Mouse (Mus musculus) ES-E14 (cell line): ENCODE results near the gene Cers6. TPM values are rescaled to one million over a fixed set of nuclear protein-coding genes. Genes with fewer than 3 reads are reported as not detected.

Experiments
- DNase-seq: peaks from one replicate; pipeline ENCODE4 v3.0.0-alpha.2; 2013; ENCODE audit warnings: low read depth, low spot score
- H3K27ac ChIP-seq: 2 replicates; pipeline ENCODE4 v1.5.1; 2012; ENCODE audit warnings: low read depth, mild to moderate bottlenecking, low read length, moderate library complexity, mixed read lengths; ENCODE audit not compliant: poor library complexity, insufficient read depth, severe bottlenecking
- H3K36me3 ChIP-seq: 2 replicates; pipeline ENCODE4 v1.6.1; 2012; ENCODE audit warnings: mild to moderate bottlenecking, low read length, moderate library complexity, mixed read lengths; ENCODE audit not compliant: control insufficient read depth, poor library complexity, insufficient read depth, severe bottlenecking
- H3K4me1 ChIP-seq, 2 experiments: fragments of 150-350 bp in 1 of 2; sonication (generic) in 1 of 2; 2 replicates each; pipeline ENCODE4 v1.6.1; 2012; ENCODE audit warnings: low read length in 2 of 2, mild to moderate bottlenecking in 1 of 2, mixed read lengths in 1 of 2; ENCODE audit not compliant: control insufficient read depth in 2 of 2, insufficient read depth in 2 of 2, poor library complexity in 1 of 2
- H3K4me3 ChIP-seq, 2 experiments: fragments of 150-350 bp in 1 of 2; sonication (generic) in 1 of 2; 2 replicates each; pipeline ENCODE4 v1.5.1; 2012; ENCODE audit warnings: low read length in 2 of 2, low read depth in 1 of 2, mild to moderate bottlenecking in 1 of 2, mixed read lengths in 1 of 2; ENCODE audit not compliant: insufficient read depth in 1 of 2, poor library complexity in 1 of 2, severe bottlenecking in 1 of 2
- H3K9ac ChIP-seq: 2 replicates; pipeline ENCODE4 v1.6.1; 2012; ENCODE audit warnings: low read depth, mild to moderate bottlenecking, low read length, mixed read lengths; ENCODE audit not compliant: poor library complexity, insufficient read depth, severe bottlenecking
- H3K9me3 ChIP-seq: fragments of 150-350 bp; sonication (generic); 2 replicates; pipeline ENCODE4 v1.6.1; 2012; ENCODE audit warnings: low read depth, mild to moderate bottlenecking, low read length; ENCODE audit not compliant: control insufficient read depth, insufficient read depth
- CHD2 ChIP-seq: IDR thresholded peaks from 2 replicates; pipeline ENCODE4 v1.6.1; 2014; ENCODE audit warnings: mild to moderate bottlenecking, low read depth, low read length, inconsistent platforms
- HCFC1 ChIP-seq: IDR thresholded peaks from 2 replicates; pipeline ENCODE4 v1.6.1; 2012; ENCODE audit warnings: low read length, inconsistent platforms, borderline replicate concordance; ENCODE audit not compliant: insufficient read depth
- MAFK ChIP-seq: IDR thresholded peaks from 2 replicates; pipeline ENCODE4 v1.6.1; 2014; ENCODE audit warnings: mild to moderate bottlenecking, low read depth, low read length, inconsistent platforms; ENCODE audit not compliant: insufficient read depth
- ZC3H11A ChIP-seq: IDR thresholded peaks from 2 replicates; pipeline ENCODE4 v1.6.1; 2012; ENCODE audit warnings: low read depth, mild to moderate bottlenecking, inconsistent platforms, low read length, borderline replicate concordance
- ZNF384 ChIP-seq: IDR thresholded peaks from 2 replicates; pipeline ENCODE4 v1.6.1; 2012; ENCODE audit warnings: low read depth, low read length, inconsistent platforms
- in situ Hi-C, 2 experiments: fragments of 600-800 bp; cut with MboI; formaldehyde crosslinking; loops; one replicate each; pipeline ENCODE4 v1.15.1; 2025; ENCODE audit warnings: low sequenced_read_pairs in 2 of 2, inconsistent platforms in 1 of 2; ENCODE audit not compliant: unreplicated experiment in 2 of 2
- total RNA-seq: library from RNA; depleted of rRNA; stranded (reverse); fragments of 300-350 nt; gene quantifications from 2 replicates; pipeline ENCODE4 v1.2.3, GENCODE M21; 2012

The Cers6 gene
- total RNA-seq, 1 experiment, result 33.6 TPM

- Histone ChIP-seq H3K9ac (no peak overlapping the region), H3K9me3 (no peaks in the 10 kb centered on the region), H3K36me3 (no peaks in the 10 kb centered on the region), H3K4me1 (peaks cover 2% of the 10 kb centered on the region in 2 experiments; a peak in 2 of 4 replicates), H3K4me3 (no peak overlapping the region), H3K27ac (no peak overlapping the region)
- no peak for TF ChIP-seq ZC3H11A
- no peak for TF ChIP-seq HCFC1
- TF ChIP-seq CHD2, result no peak
- no peak for TF ChIP-seq MAFK
- no peak for TF ChIP-seq ZNF384
- DNase-seq, result peak; percentile 12
- in situ Hi-C loops, result no loop called here
These were observed 106.8 kb downstream of the Cers6 start for GRCm38 (mm10) chr2:68968028-68968427.

GRCm38 (mm10) chr2:68971840-68972239, 110.6 kb downstream of the Cers6 start:
- no peaks in the 10 kb centered on the region for H3K36me3 ChIP-seq
- H3K27ac ChIP-seq, result no peak overlapping the region
- H3K9ac ChIP-seq, result no peak overlapping the region
- no peak overlapping the region for H3K4me3 ChIP-seq
- in situ Hi-C loops, result no loop called here
- DNase-seq, result no peak
- no peaks in the 10 kb centered on the region for H3K9me3 ChIP-seq
- H3K4me1 ChIP-seq, result peaks cover 2% of the 10 kb centered on the region in 2 experiments; a peak in 2 of 4 replicates
- TF ChIP-seq HCFC1 (no peak), CHD2 (no peak), MAFK (no peak), ZNF384 (no peak), ZC3H11A (no peak)

- Histone ChIP-seq H3K4me1 (peaks cover 0 to 2% of the 10 kb centered on the region in 2 experiments; a peak in 1 of 4 replicates), H3K9me3 (no peaks in the 10 kb centered on the region), H3K9ac (no peak overlapping the region), H3K36me3 (no peaks in the 10 kb centered on the region), H3K27ac (no peak overlapping the region), H3K4me3 (no peak overlapping the region)
- in situ Hi-C loops, result no loop called here
- TF ChIP-seq HCFC1 (no peak), ZC3H11A (no peak), CHD2 (no peak), MAFK (no peak), ZNF384 (no peak)
- DNase-seq, result no peak
These were observed 112.5 kb downstream of the Cers6 start for GRCm38 (mm10) chr2:68973753-68974152.

- H3K4me3 ChIP-seq, result no peak overlapping the region
- TF ChIP-seq CHD2 (no peak), ZC3H11A (no peak), MAFK (no peak), ZNF384 (no peak), HCFC1 (no peak)
- no peak overlapping the region for H3K9ac ChIP-seq
- H3K9me3 ChIP-seq, result no peaks in the 10 kb centered on the region
- H3K36me3 ChIP-seq, result no peaks in the 10 kb centered on the region
- H3K27ac ChIP-seq, result no peak overlapping the region
- in situ Hi-C loops, result no loop called here
- DNase-seq, result no peak
- H3K4me1 ChIP-seq, result peaks cover 0 to 4% of the 10 kb centered on the region in 2 experiments; a peak in 1 of 4 replicates
These were observed 114.0 kb downstream of the Cers6 start for GRCm38 (mm10) chr2:68975286-68975685.

- in situ Hi-C loops, result no loop called here
- Histone ChIP-seq H3K9ac (no peak overlapping the region), H3K4me1 (peaks cover 0 to 4% of the 10 kb centered on the region in 2 experiments; a peak in 1 of 4 replicates), H3K9me3 (no peaks in the 10 kb centered on the region), H3K4me3 (no peak overlapping the region), H3K27ac (no peak overlapping the region), H3K36me3 (no peaks in the 10 kb centered on the region)
- TF ChIP-seq ZNF384, result no peak
- TF ChIP-seq ZC3H11A, result no peak
- no peak for TF ChIP-seq HCFC1
- no peak for TF ChIP-seq MAFK
- TF ChIP-seq CHD2, result no peak
- no peak for DNase-seq
These were observed 114.5 kb downstream of the Cers6 start for GRCm38 (mm10) chr2:68975780-68976179.
